Mouse (Mus musculus) liver, embryonic 13.5 days (tissue): Measurements from ENCODE around the gene Ldlrad3. TPM values are rescaled to one million over a fixed set of nuclear protein-coding genes. Genes with fewer than 3 reads are reported as not detected.

Experiments used
- ATAC-seq: fragments of 200-750 bp; cut with Nextera tagmentation; 2 replicates; pipeline ENCODE4 v1.8.0; 2017; ENCODE audit warnings: low read depth, mild to moderate bottlenecking, moderate number of reproducible peaks, moderate library complexity
- DNase-seq: peaks from one replicate; pipeline ENCODE4 v3.0.0; 2022
- H3K27ac ChIP-seq: fragments of 300-500 bp; sonication (generic); 2 replicates; pipeline ENCODE4 v1.5.1; 2015; ENCODE audit warnings: moderate library complexity, mild to moderate bottlenecking, inconsistent platforms
- H3K27me3 ChIP-seq: fragments of 300-500 bp; sonication (generic); 2 replicates; pipeline ENCODE4 v1.6.1; 2015; ENCODE audit warnings: mild to moderate bottlenecking, inconsistent platforms
- H3K36me3 ChIP-seq: fragments of 300-500 bp; sonication (generic); 2 replicates; pipeline ENCODE4 v1.6.1; 2015; ENCODE audit warnings: mild to moderate bottlenecking, inconsistent platforms
- H3K4me1 ChIP-seq: fragments of 300-500 bp; sonication (generic); replicated peaks from 2 replicates; pipeline ENCODE4 v1.6.1; 2015; ENCODE audit warnings: inconsistent platforms
- H3K4me2 ChIP-seq: fragments of 300-500 bp; sonication (generic); 2 replicates; pipeline ENCODE4 v1.6.1; 2015; ENCODE audit warnings: inconsistent platforms, mild to moderate bottlenecking, moderate library complexity
- H3K4me3 ChIP-seq: fragments of 300-500 bp; sonication (generic); replicated peaks from 2 replicates; pipeline ENCODE4 v1.5.1; 2015; ENCODE audit warnings: mild to moderate bottlenecking, inconsistent platforms
- H3K9ac ChIP-seq: fragments of 300-500 bp; sonication (generic); 2 replicates; pipeline ENCODE4 v1.6.1; 2015; ENCODE audit warnings: mild to moderate bottlenecking, inconsistent platforms
- H3K9me3 ChIP-seq: fragments of 300-500 bp; sonication (generic); replicated peaks from 2 replicates; pipeline ENCODE4 v1.6.1; 2016; ENCODE audit warnings: inconsistent platforms
- WGBS: fragments of 180-500 bp; shearing (Covaris S2); methylation state at CpG from one replicate; pipeline ENCODE4 v1.1.7; 2015; ENCODE audit not compliant: insufficient replicate concordance; 5-methylcytosine and 5-hydroxymethylcytosine counted together
- polyA plus RNA-seq: library from polyadenylated mRNA; unstranded; fragments of >200 nt; fragmentation: Nextera tagmentation; extraction: Ambion mirVana; gene quantifications from 2 replicates; pipeline ENCODE4 v1.2.1, GENCODE M21; 2015

The Ldlrad3 gene
- polyA plus RNA-seq, 1 experiment from 2014 or later = 3.8 TPM

DNA sequence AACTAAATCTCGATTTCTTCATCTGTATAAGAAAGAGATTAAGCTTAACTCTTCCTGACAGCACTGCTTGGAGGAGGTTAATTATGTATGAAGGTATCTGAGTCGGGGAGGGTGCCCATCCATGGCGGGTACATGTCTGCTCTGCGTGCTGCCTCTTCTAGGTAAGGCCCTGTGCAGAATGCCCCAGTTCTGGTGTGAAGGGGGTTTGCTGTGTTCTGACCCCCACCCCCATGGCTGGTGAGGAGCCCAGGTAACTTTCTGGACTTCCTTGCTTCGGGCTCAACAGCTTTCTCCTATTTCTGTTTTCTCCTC lies 279.9 kb downstream of the Ldlrad3 start:
- 60% methylated on average over 5 of the region's 5 CpGs for WGBS
- H3K9me3 ChIP-seq = no peaks in the 10 kb centered on the region
- H3K27ac ChIP-seq = no peak overlapping the region
- DNase-seq (no peak), ATAC-seq (no peak)
- peaks cover 7% of the 10 kb centered on the region; the same call in 1 of the 2 replicates for H3K36me3 ChIP-seq
- no peaks in the 10 kb centered on the region for H3K27me3 ChIP-seq
- 0 out of 2 replicates have a peak overlapping the region, but pooled peaks have one; percentile 9 for H3K4me2 ChIP-seq
- no peak overlapping the region for H3K9ac ChIP-seq
- H3K4me3 ChIP-seq = no peak overlapping the region
- H3K4me1 ChIP-seq = no peaks in the 10 kb centered on the region

DNA sequence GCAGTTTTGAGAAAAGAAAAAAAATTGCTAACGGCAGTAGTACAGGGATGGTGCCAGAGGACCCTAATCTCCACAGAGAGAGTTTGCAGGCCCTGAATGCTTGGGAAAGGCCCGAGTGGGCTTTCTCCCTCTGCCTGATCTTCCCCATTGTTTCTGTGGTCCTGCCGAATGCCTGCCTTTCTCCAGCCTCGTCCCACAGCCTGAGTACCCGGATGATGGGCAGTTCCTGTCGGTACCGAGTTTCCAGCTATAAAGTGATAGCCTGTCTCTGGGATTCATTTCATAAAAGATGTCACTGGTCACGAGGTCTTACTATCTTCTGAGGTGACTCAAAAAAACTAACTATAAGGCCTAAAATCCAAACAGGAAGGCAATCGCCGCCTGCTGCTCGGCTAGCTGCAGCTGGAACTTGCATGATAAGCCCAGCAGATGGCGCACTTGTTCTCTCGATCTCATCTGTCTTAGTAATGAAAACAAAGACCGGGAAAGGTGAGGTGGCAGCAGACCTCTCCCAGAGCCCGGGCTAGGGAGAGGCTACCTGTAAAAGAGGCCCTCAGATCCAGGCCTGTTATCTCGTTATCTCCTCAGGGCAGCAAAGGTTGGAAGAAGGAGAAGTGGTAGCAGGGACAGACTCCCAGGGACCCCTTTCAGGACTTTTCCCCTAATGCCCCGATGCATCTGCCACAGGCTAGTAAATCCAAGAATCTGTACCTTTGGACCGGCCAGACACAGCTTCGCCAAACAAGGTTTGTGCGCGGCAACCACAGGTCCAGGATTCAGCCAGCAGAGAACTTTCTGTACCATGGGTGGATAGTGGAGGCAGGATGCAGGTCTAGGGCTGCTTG lies 280.4 kb downstream of the Ldlrad3 start:
- no peaks in the 10 kb centered on the region for H3K4me1 ChIP-seq
- H3K4me2 ChIP-seq = peak overlapping the region; percentile 9; the same call in 1 of the 2 replicates
- ATAC-seq = peak; percentile 61
- no peak overlapping the region for H3K4me3 ChIP-seq
- WGBS = 27% methylated on average over 21 of the region's 21 CpGs
- peaks cover 10% of the 10 kb centered on the region; the same call in 1 of the 2 replicates for H3K36me3 ChIP-seq
- no peaks in the 10 kb centered on the region for H3K27me3 ChIP-seq
- no peak overlapping the region for H3K9ac ChIP-seq
- no peaks in the 10 kb centered on the region for H3K9me3 ChIP-seq
- peak; percentile 35 for DNase-seq
- no peak overlapping the region for H3K27ac ChIP-seq

DNA sequence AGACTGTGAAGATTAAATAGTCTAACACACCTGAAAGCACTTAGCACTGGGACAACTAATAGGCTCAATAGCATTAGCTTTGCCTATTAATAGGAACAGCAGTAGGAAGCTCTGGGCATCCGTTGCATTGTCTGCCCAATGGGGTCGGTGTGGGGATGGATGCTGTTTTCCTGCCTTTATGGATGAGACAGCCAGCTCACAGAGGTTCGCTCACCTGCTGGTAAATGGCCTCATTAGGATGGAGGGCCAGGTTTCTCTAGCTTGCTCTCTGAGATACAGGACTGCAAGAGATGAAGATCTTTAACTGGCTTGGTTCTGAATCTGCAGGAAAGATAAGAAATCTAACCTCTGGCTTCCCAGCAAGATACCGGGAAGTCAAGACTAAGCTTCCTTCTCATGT lies 284.0 kb downstream of the Ldlrad3 start:
- DNase-seq (no peak), ATAC-seq (no peak)
- H3K36me3 ChIP-seq = peaks cover 19% of the 10 kb centered on the region
- H3K27ac ChIP-seq = no peak overlapping the region
- no peaks in the 10 kb centered on the region for H3K9me3 ChIP-seq
- 77% methylated on average over 4 of the region's 4 CpGs for WGBS
- no peak overlapping the region for H3K4me3 ChIP-seq
- no peaks in the 10 kb centered on the region for H3K4me1 ChIP-seq
- no peak overlapping the region for H3K9ac ChIP-seq
- no peak overlapping the region for H3K4me2 ChIP-seq
- no peaks in the 10 kb centered on the region for H3K27me3 ChIP-seq

Other genes starting within 250 kb of the Ldlrad3 start
- 5.9 and 8.0 TPM in 2 replicates for gene Trim44, start 221.4 kb upstream of the Ldlrad3 start, polyA plus RNA-seq